Mouse (Mus musculus) embryonic fibroblast, embryonic 13.5 days (primary cell): ENCODE results near the gene Plbd2.

Source experiments
- CTCF ChIP-seq: IDR thresholded peaks from 2 replicates; pipeline ENCODE4 v1.5.1; 2011; ENCODE audit warnings: mild to moderate bottlenecking, control low read depth, low read length, moderate library complexity, borderline replicate concordance; ENCODE audit not compliant: insufficient read depth
- POLR2A ChIP-seq: IDR thresholded peaks from 2 replicates; pipeline ENCODE4 v1.6.1; 2011; ENCODE audit warnings: low read depth, mild to moderate bottlenecking, control low read depth, low read length, moderate library complexity

DNA sequence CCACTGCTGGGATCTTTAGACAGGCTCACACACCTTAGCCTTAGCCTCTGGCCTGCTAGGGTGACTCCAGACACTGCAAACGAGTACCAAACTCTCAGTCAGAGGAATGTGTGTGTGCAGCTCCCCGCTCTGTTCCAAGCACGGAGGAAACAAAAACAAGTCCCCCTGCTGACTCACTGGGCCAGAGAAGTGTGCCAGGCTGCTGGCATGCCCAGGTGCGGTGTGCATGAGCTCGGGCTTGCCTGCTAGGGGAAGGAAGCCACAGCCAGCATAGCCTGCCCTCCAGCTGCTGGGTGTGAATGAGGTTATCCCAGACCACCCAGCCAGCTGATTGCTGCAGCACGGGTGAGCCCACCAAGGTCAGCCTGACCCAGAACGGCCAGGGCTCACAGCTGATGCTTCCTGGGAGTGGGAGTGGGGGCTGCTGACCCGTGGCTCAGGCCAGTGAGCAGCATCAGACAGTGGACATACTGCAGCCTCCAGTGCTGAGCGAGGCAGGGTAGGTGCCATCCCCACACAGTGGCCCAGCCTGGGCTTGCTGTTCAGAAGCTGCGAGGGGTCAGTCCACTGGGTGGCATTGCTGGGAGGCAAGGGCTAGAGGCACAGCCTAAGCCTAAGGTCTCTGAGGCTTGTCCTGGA, 8.2 kb downstream of the Plbd2 start:
- no peak for TF ChIP-seq POLR2A
- TF ChIP-seq CTCF: no peak
